Mouse (Mus musculus) kidney, embryonic 15.5 days (tissue): ENCODE data around the gene Gm9936. TPM values are rescaled to one million over a fixed set of nuclear protein-coding genes. Genes with fewer than 3 reads are reported as not detected.
"Not testable (repeated sequence)": the region's sequence is repeated elsewhere in the genome, so short reads cannot be mapped to it uniquely, and the experiment has no call there.

ENCODE experiments used
- ATAC-seq: fragments of 200-750 bp; cut with Nextera tagmentation; replicated peaks from 2 replicates; pipeline ENCODE4 v1.8.0; 2017; ENCODE audit warnings: moderate TSS enrichment; ENCODE audit not compliant: low FRiP score
- H3K27ac ChIP-seq: fragments of 300-500 bp; sonication (generic); 2 replicates; pipeline ENCODE4 v1.5.1; 2015; ENCODE audit warnings: mild to moderate bottlenecking, inconsistent platforms
- H3K27me3 ChIP-seq: fragments of 300-500 bp; sonication (generic); 2 replicates; pipeline ENCODE4 v1.6.1; 2015; ENCODE audit warnings: inconsistent platforms
- H3K36me3 ChIP-seq: fragments of 300-500 bp; sonication (generic); 2 replicates; pipeline ENCODE4 v1.6.1; 2015; ENCODE audit warnings: inconsistent platforms
- H3K4me1 ChIP-seq: fragments of 300-500 bp; sonication (generic); 2 replicates; pipeline ENCODE4 v1.6.1; 2015; ENCODE audit warnings: inconsistent platforms
- H3K4me2 ChIP-seq: fragments of 300-500 bp; sonication (generic); 2 replicates; pipeline ENCODE4 v1.6.1; 2015; ENCODE audit warnings: moderate library complexity, mild to moderate bottlenecking, inconsistent platforms
- H3K4me3 ChIP-seq: fragments of 300-500 bp; sonication (generic); replicated peaks from 2 replicates; pipeline ENCODE4 v1.5.1; 2015; ENCODE audit warnings: mild to moderate bottlenecking, inconsistent platforms
- H3K9ac ChIP-seq: fragments of 300-500 bp; sonication (generic); 2 replicates; pipeline ENCODE4 v1.6.1; 2015; ENCODE audit warnings: mild to moderate bottlenecking, inconsistent platforms
- H3K9me3 ChIP-seq: fragments of 300-500 bp; sonication (generic); replicated peaks from 2 replicates; pipeline ENCODE4 v1.6.1; 2016; ENCODE audit warnings: inconsistent platforms
- WGBS: fragments of 180-500 bp; shearing (Covaris S2); methylation state at CpG from one replicate; pipeline ENCODE4 v1.1.7; 2015; ENCODE audit warnings: mixed read lengths; 5-methylcytosine and 5-hydroxymethylcytosine counted together
- polyA plus RNA-seq: library from polyadenylated mRNA; unstranded; fragments of >200 nt; fragmentation: Nextera tagmentation; extraction: Ambion mirVana; gene quantifications from 2 replicates; pipeline ENCODE4 v1.2.1, GENCODE M21; 2015

Gene Gm9936
- polyA plus RNA-seq, 1 experiment from 2014 or later, result 0.06 TPM

GRCm38 (mm10) chr5:114876331-114876730, 17.8 kb upstream of the Gm9936 start:
- Histone ChIP-seq H3K36me3 (no peaks in the 10 kb centered on the region), H3K4me1 (peaks cover 26% of the 10 kb centered on the region), H3K27me3 (no peaks in the 10 kb centered on the region; the same call in 1 of the 2 replicates), H3K9ac (no peak overlapping the region), H3K4me2 (no peak overlapping the region), H3K4me3 (no peak overlapping the region), H3K9me3 (no peaks in the 10 kb centered on the region), H3K27ac (no peak overlapping the region)
- ATAC-seq, result no peak
- WGBS, result 47% methylated on average over 6 of the region's 6 CpGs

GRCm38 (mm10) chr5:114875858-114876257, 17.4 kb upstream of the Gm9936 start:
- WGBS, result 36% methylated on average over 6 of the region's 6 CpGs
- no peak for ATAC-seq
- Histone ChIP-seq H3K4me3 (no peak overlapping the region), H3K4me1 (peaks cover 26% of the 10 kb centered on the region), H3K9me3 (no peaks in the 10 kb centered on the region), H3K27me3 (no peaks in the 10 kb centered on the region; the same call in 1 of the 2 replicates), H3K27ac (no peak overlapping the region), H3K4me2 (peak overlapping the region; percentile 19; the same call in 1 of the 2 replicates), H3K36me3 (no peaks in the 10 kb centered on the region), H3K9ac (no peak overlapping the region)

- Histone ChIP-seq H3K4me2 (no peak overlapping the region), H3K36me3 (0 out of 2 replicates have a peak, but pooled peaks cover 3% of the 10 kb centered on the region), H3K4me1 (peaks cover 9% of the 10 kb centered on the region; the same call in 1 of the 2 replicates), H3K4me3 (no peak overlapping the region), H3K27me3 (no peaks in the 10 kb centered on the region), H3K9ac (no peak overlapping the region), H3K9me3 (peaks cover 14% of the 10 kb centered on the region), H3K27ac (no peak overlapping the region)
- ATAC-seq, result no peak
- 87% methylated on average over 12 of the region's 12 CpGs for WGBS
Measured at GRCm38 (mm10) chr5:114865279-114865678, 6.8 kb upstream of the Gm9936 start.

GRCm38 (mm10) chr5:114864813-114865212, 6.3 kb upstream of the Gm9936 start:
- Histone ChIP-seq H3K36me3 (0 out of 2 replicates have a peak, but pooled peaks cover 3% of the 10 kb centered on the region), H3K27me3 (no peaks in the 10 kb centered on the region), H3K9me3 (peaks cover 14% of the 10 kb centered on the region), H3K9ac (no peak overlapping the region), H3K4me1 (peaks cover 9% of the 10 kb centered on the region; the same call in 1 of the 2 replicates), H3K4me3 (no peak overlapping the region), H3K4me2 (no peak overlapping the region), H3K27ac (no peak overlapping the region)
- 79% methylated on average over 7 of the region's 7 CpGs for WGBS
- no peak for ATAC-seq

- H3K4me3 ChIP-seq, result no peak overlapping the region
- no peak for ATAC-seq
Measured at GRCm38 (mm10) chr5:114861730-114862129, 3.2 kb upstream of the Gm9936 start.

GRCm38 (mm10) chr5:114859253-114859652, 771 bp upstream of the Gm9936 start:
- no peak for ATAC-seq
- peak overlapping the region; percentile 57 for H3K4me2 ChIP-seq
- H3K27me3 ChIP-seq, result peaks cover 11% of the 10 kb centered on the region
- H3K36me3 ChIP-seq, result no peaks in the 10 kb centered on the region
- WGBS, result 7% methylated on average over 18 of the region's 18 CpGs
- peak overlapping the region; percentile 27 for H3K4me3 ChIP-seq
- no peak overlapping the region for H3K27ac ChIP-seq
- H3K9ac ChIP-seq, result no peak overlapping the region
- H3K4me1 ChIP-seq, result peaks cover 12% of the 10 kb centered on the region; the same call in 1 of the 2 replicates
- H3K9me3 ChIP-seq, result no peaks in the 10 kb centered on the region

More at GRCm38 (mm10) chr5:114861730-114862129, 3.2 kb upstream of the Gm9936 start:
- Histone ChIP-seq H3K9me3 (no peaks in the 10 kb centered on the region), H3K9ac (no peak overlapping the region), H3K36me3 (no peaks in the 10 kb centered on the region), H3K27ac (no peak overlapping the region), H3K27me3 (peaks cover 11% of the 10 kb centered on the region), H3K4me2 (no peak overlapping the region), H3K4me1 (peaks cover 12% of the 10 kb centered on the region; the same call in 1 of the 2 replicates)
- WGBS, result 64% methylated on average over 6 of the region's 6 CpGs

- H3K4me1 ChIP-seq, H3K27ac ChIP-seq, H3K9me3 ChIP-seq, H3K4me2 ChIP-seq, H3K4me3 ChIP-seq, H3K36me3 ChIP-seq, H3K27me3 ChIP-seq, ATAC-seq, H3K9ac ChIP-seq: not testable (repeated sequence)
- 70% methylated on average over 3 of the region's 5 CpGs for WGBS
Measured at GRCm38 (mm10) chr5:114853364-114853763, 5.1 kb downstream of the Gm9936 start, which contains the start of gene 4930519G04Rik. Gene 4930519G04Rik (plus strand): TSS chr5:114853664.

- no peaks in the 10 kb centered on the region for H3K9me3 ChIP-seq
- no peak overlapping the region for H3K4me3 ChIP-seq
- no peaks in the 10 kb centered on the region for H3K4me1 ChIP-seq
- no peak overlapping the region for H3K4me2 ChIP-seq
- no peak for ATAC-seq
- H3K36me3 ChIP-seq, result no peaks in the 10 kb centered on the region
- no peak overlapping the region for H3K27ac ChIP-seq
- H3K9ac ChIP-seq, result no peak overlapping the region
- H3K27me3 ChIP-seq, result no peaks in the 10 kb centered on the region
- WGBS, result 78% methylated on average over 20 of the region's 20 CpGs
Measured at GRCm38 (mm10) chr5:114851565-114852236, 6.8 kb downstream of the Gm9936 start.

GRCm38 (mm10) chr5:114844371-114844770, 14.1 kb downstream of the Gm9936 start:
- H3K4me1 ChIP-seq, H3K4me2 ChIP-seq, H3K27ac ChIP-seq, H3K9ac ChIP-seq, H3K36me3 ChIP-seq, H3K27me3 ChIP-seq, H3K4me3 ChIP-seq, H3K9me3 ChIP-seq, ATAC-seq: not testable (repeated sequence)
- WGBS, result 73% methylated on average over 2 of the region's 2 CpGs

GRCm38 (mm10) chr5:114842674-114843073, 15.8 kb downstream of the Gm9936 start:
- Histone ChIP-seq H3K4me3 (no peak overlapping the region), H3K4me1 (peaks cover 9% of the 10 kb centered on the region), H3K36me3 (no peaks in the 10 kb centered on the region), H3K27me3 (no peaks in the 10 kb centered on the region), H3K9me3 (no peaks in the 10 kb centered on the region), H3K4me2 (no peak overlapping the region), H3K9ac (no peak overlapping the region), H3K27ac (no peak overlapping the region)
- WGBS, result 74% methylated on average over 5 of the region's 5 CpGs
- ATAC-seq, result 0 out of 2 replicates have a peak, but pooled peaks have one; percentile 9

GRCm38 (mm10) chr5:114842155-114842554, 16.3 kb downstream of the Gm9936 start:
- H3K27ac ChIP-seq, H3K36me3 ChIP-seq, H3K4me3 ChIP-seq, H3K4me2 ChIP-seq, H3K4me1 ChIP-seq, H3K9me3 ChIP-seq, H3K9ac ChIP-seq, ATAC-seq, H3K27me3 ChIP-seq: not testable (repeated sequence)
- WGBS, result 32% methylated on average over 3 of the region's 3 CpGs

- not testable (repeated sequence) for H3K36me3 ChIP-seq, H3K27me3 ChIP-seq, H3K4me1 ChIP-seq, H3K9me3 ChIP-seq, H3K27ac ChIP-seq, H3K4me3 ChIP-seq, ATAC-seq, H3K4me2 ChIP-seq, H3K9ac ChIP-seq
- WGBS, result 36% methylated on average over 5 of the region's 5 CpGs
Measured at GRCm38 (mm10) chr5:114840481-114840880, 18.0 kb downstream of the Gm9936 start.
